Mouse (Mus musculus) myocyte (in vitro differentiated cells): ENCODE data around the gene Epb41l3.

Experiments
- E2F4 ChIP-seq: IDR thresholded peaks from one replicate; pipeline ENCODE4 v1.6.1; 2011; ENCODE audit warnings: mild to moderate bottlenecking, control low read depth, moderate library complexity; ENCODE audit not compliant: insufficient read depth
- MAX ChIP-seq: IDR thresholded peaks from one replicate; pipeline ENCODE4 v1.6.1; 2011; ENCODE audit warnings: low read depth, mild to moderate bottlenecking, control low read depth
- MYOD1 ChIP-seq, 3 experiments: IDR thresholded peaks; one replicate each; pipeline ENCODE4 v1.6.1; 2011; ENCODE audit warnings: control low read depth in 2 of 3, low read depth in 2 of 3, mild to moderate bottlenecking in 2 of 3, moderate library complexity in 1 of 3; ENCODE audit not compliant: insufficient read length in 2 of 3, control insufficient read depth in 1 of 3
- POLR2A ChIP-seq: IDR thresholded peaks from one replicate; pipeline ENCODE4 v1.6.1; 2011; ENCODE audit warnings: low read depth, mild to moderate bottlenecking, control low read depth, moderate library complexity; ENCODE audit not compliant: insufficient read length
- POLR2AphosphoS2 ChIP-seq: IDR thresholded peaks from one replicate; pipeline ENCODE4 v1.6.1; 2011; ENCODE audit warnings: low read depth, control low read depth; ENCODE audit not compliant: insufficient read length

DNA sequence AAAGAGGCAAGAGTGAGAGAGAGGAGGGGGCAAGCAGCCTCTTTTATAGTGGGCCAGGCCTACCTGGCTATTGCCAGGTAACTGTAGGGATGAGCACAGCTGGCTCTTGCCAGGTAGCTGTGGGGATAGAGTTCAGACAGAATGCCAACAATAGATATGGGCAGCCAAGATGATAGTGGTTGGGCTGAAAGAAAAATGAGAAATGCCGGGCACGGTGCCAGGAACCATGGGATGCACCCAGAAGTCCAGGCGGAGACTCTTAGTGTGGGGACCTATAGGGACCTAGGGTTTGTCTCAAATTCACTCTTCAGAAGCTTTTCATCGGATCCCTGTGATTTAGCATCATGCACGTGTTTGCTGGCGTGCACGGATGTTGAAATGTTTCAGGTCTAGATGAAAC is 6.8 kb downstream of the Epb41l3 start:
- TF ChIP-seq MAX, result no peak
- TF ChIP-seq POLR2A, result no peak
- TF ChIP-seq MYOD1 (IDR thresholded peaks at IDR 0.05; ENCODE audit: control insufficient read depth in 1 of 3, insufficient read length in 2 of 3, low read depth in 2 of 3), result no peak
- no peak for TF ChIP-seq E2F4
- no peak for TF ChIP-seq POLR2AphosphoS2
